Mouse (Mus musculus) lung, postnatal 0 days (tissue): Measurements from ENCODE around the gene Gnl3. TPM values are rescaled to one million over a fixed set of nuclear protein-coding genes. Genes with fewer than 3 reads are reported as not detected.

Source experiments
- ATAC-seq: fragments of 200-750 bp; cut with Nextera tagmentation; 2 replicates; pipeline ENCODE4 v1.8.0; 2017; ENCODE audit warnings: moderate library complexity
- DNase-seq: peaks from one replicate; pipeline ENCODE4 v3.0.0-alpha.2; 2016; ENCODE audit warnings: low spot score
- H3K27ac ChIP-seq: fragments of 300-500 bp; sonication (generic); 2 replicates; pipeline ENCODE4 v1.5.1; 2014; ENCODE audit warnings: antibody characterized with exemption, mild to moderate bottlenecking, low read length, mixed read lengths
- H3K27me3 ChIP-seq: fragments of 300-500 bp; sonication (generic); replicated peaks from 2 replicates; pipeline ENCODE4 v1.6.1; 2014; ENCODE audit warnings: low read length, mixed read lengths; ENCODE audit not compliant: insufficient read depth
- H3K36me3 ChIP-seq: fragments of 300-500 bp; sonication (generic); 2 replicates; pipeline ENCODE4 v1.6.1; 2014; ENCODE audit warnings: low read length, mixed read lengths; ENCODE audit not compliant: insufficient read depth
- H3K4me1 ChIP-seq: fragments of 300-500 bp; sonication (generic); 2 replicates; pipeline ENCODE4 v1.6.1; 2014; ENCODE audit warnings: antibody characterized with exemption, low read depth, low read length, mixed read lengths; ENCODE audit not compliant: insufficient read depth
- H3K4me2 ChIP-seq: fragments of 300-500 bp; sonication (generic); replicated peaks from 2 replicates; pipeline ENCODE4 v1.6.1; 2014; ENCODE audit warnings: low read depth, mild to moderate bottlenecking, low read length, moderate library complexity, mixed read lengths
- H3K4me3 ChIP-seq: fragments of 300-500 bp; sonication (generic); 2 replicates; pipeline ENCODE4 v1.5.1; 2014; ENCODE audit warnings: low read depth, low read length
- H3K9ac ChIP-seq: fragments of 300-500 bp; sonication (generic); replicated peaks from 2 replicates; pipeline ENCODE4 v1.6.1; 2014; ENCODE audit warnings: low read depth, mild to moderate bottlenecking
- H3K9me3 ChIP-seq: fragments of 300-500 bp; sonication (generic); 2 replicates; pipeline ENCODE4 v1.6.1; 2016; ENCODE audit warnings: low read length, mixed read lengths
- CTCF ChIP-seq: IDR thresholded peaks from 2 replicates; pipeline ENCODE4 v1.5.1; 2016; ENCODE audit warnings: antibody characterized with exemption, mild to moderate bottlenecking
- EP300 ChIP-seq: IDR thresholded peaks from 2 replicates; pipeline ENCODE4 v1.6.1; 2016; ENCODE audit warnings: antibody characterized with exemption, mild to moderate bottlenecking, control low read depth
- WGBS: fragments of 180-500 bp; shearing (Covaris S2); extraction: QIAGEN DNeasy Blood & Tissue Kit; methylation state at CpG from one replicate; pipeline ENCODE4 v1.1.7; 2014; 5-methylcytosine and 5-hydroxymethylcytosine counted together
- polyA plus RNA-seq: library from polyadenylated mRNA; unstranded; fragments of >200 nt; fragmentation: Nextera tagmentation; extraction: Ambion mirVana; gene quantifications from 2 replicates; pipeline ENCODE4 v1.2.1, GENCODE M21; 2015

Gene Gnl3
- polyA plus RNA-seq, 1 experiment from 2014 or later = 29.5 TPM

DNA sequence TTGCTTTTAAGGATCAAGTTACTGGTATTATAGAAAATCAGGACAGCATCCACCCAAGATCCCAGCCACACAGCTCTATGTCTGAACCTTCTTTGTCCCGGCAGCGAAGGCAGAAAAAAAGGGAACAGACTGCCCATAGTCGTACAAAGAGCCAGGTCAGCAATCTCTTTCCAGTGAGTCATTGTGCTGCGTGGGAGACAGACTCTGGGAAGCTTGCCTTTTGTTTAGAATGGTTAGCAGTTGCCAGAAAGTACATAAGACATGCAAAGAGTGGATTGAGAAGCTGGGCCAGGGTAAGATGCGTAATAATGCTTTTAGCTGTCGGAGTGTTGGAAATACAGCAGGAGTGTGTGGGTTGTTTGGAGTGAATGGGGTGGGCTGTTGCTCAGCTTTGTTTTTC, 44.7 kb downstream of the Gnl3 start:
- H3K4me2 ChIP-seq = no peak overlapping the region
- DNase-seq = peak; percentile 83
- H3K4me3 ChIP-seq = no peak overlapping the region
- WGBS = 73% methylated on average over 6 of the region's 6 CpGs
- no peak for TF ChIP-seq EP300
- no peak for TF ChIP-seq CTCF
- no peaks in the 10 kb centered on the region for H3K27me3 ChIP-seq
- no peaks in the 10 kb centered on the region for H3K36me3 ChIP-seq
- H3K9ac ChIP-seq = no peak overlapping the region
- no peaks in the 10 kb centered on the region for H3K9me3 ChIP-seq
- no peak overlapping the region for H3K27ac ChIP-seq
- no peaks in the 10 kb centered on the region for H3K4me1 ChIP-seq
- ATAC-seq = peak; percentile 76

Other genes with a start within 250 kb of the Gnl3 start
- gene Tmem110, start 193.6 kb downstream of the Gnl3 start, polyA plus RNA-seq = 41.7 and 44.7 TPM in 2 replicates
- gene Mustn1, start 140.0 kb downstream of the Gnl3 start, polyA plus RNA-seq = 30.5 and 36.6 TPM in 2 replicates
- 6.7 and 7.9 TPM in 2 replicates for gene Itih4, start 132.7 kb downstream of the Gnl3 start, polyA plus RNA-seq
- gene Itih3, start 95.4 kb downstream of the Gnl3 start, polyA plus RNA-seq = 2.2 and 2.5 TPM in 2 replicates
- gene Itih1, start 75.9 kb downstream of the Gnl3 start, polyA plus RNA-seq = 0.81 and 1.1 TPM in 2 replicates
- 4.7 and 4.9 TPM in 2 replicates for gene Nek4, start 67.8 kb downstream of the Gnl3 start, polyA plus RNA-seq
- gene Glt8d1, start 17.8 kb downstream of the Gnl3 start, polyA plus RNA-seq = 42.4 and 48.9 TPM in 2 replicates
- 467 and 493 TPM in 2 replicates for gene Spcs1, start 17.5 kb downstream of the Gnl3 start, polyA plus RNA-seq
- gene Pbrm1, start within 50 bp of the Gnl3 start, polyA plus RNA-seq = 59.8 and 73.1 TPM in 2 replicates
- 109 and 118 TPM in 2 replicates for gene Smim4, start 109.8 kb upstream of the Gnl3 start, polyA plus RNA-seq
- 148 and 162 TPM in 2 replicates for gene Nt5dc2, start 111.9 kb upstream of the Gnl3 start, polyA plus RNA-seq
- 32.4 and 34.2 TPM in 2 replicates for gene Stab1, start 149.5 kb upstream of the Gnl3 start, polyA plus RNA-seq
- 77.2 and 87.2 TPM in 2 replicates for gene Tnnc1, start 189.2 kb upstream of the Gnl3 start, polyA plus RNA-seq
- gene Nisch, start 197.8 kb upstream of the Gnl3 start, polyA plus RNA-seq = 196 and 224 TPM in 2 replicates
- gene Sema3g, start 198.7 kb upstream of the Gnl3 start, polyA plus RNA-seq = 4.7 and 5.7 TPM in 2 replicates
- 17.7 and 18.8 TPM in 2 replicates for gene Phf7, start 232.2 kb upstream of the Gnl3 start, polyA plus RNA-seq
- 38.1 and 38.7 TPM in 2 replicates for gene Bap1, start 232.3 kb upstream of the Gnl3 start, polyA plus RNA-seq